Mouse (Mus musculus): Measurements from ENCODE around the gene Rfng. TPM values are rescaled to one million over a fixed set of nuclear protein-coding genes. Genes with fewer than 3 reads are reported as not detected.

Gene Rfng
- polyA plus RNA-seq, 1 experiment from 2014 or later = 11.5 TPM

GRCm38 (mm10) chr11:120824787-120825288 is 40.8 kb upstream of the Rfng start:
- no peaks in the 10 kb centered on the region for H3K9me3 ChIP-seq (replicated peaks; ENCODE audit: control insufficient read depth, low read length)
- H3K36me3 ChIP-seq (ENCODE audit: control insufficient read depth, insufficient read depth) = peaks cover 4% of the 10 kb centered on the region
- no peak for ATAC-seq (ENCODE audit: low read depth)
- H3K4me3 ChIP-seq (ENCODE audit: low read depth, low read length) = peak overlapping the region; percentile 75
- peaks cover 31% of the 10 kb centered on the region for H3K4me1 ChIP-seq (ENCODE audit: control insufficient read depth, low read depth, low read length)
- H3K27ac ChIP-seq (ENCODE audit: low read length) = peak overlapping the region; percentile 70
- H3K4me2 ChIP-seq (ENCODE audit: low read depth, low read length) = peak overlapping the region; percentile 99
- no peaks in the 10 kb centered on the region for H3K27me3 ChIP-seq (ENCODE audit: control insufficient read depth, insufficient read depth, low read depth, low read length)
- peak overlapping the region; percentile 82 for H3K9ac ChIP-seq (ENCODE audit: low read depth, low read length)
- under 1% methylated on average over 21 of the region's 21 CpGs for WGBS (ENCODE audit: insufficient replicate concordance)

- peak within 1 kb of the TSS; percentile 82 for H3K9ac ChIP-seq (ENCODE audit: low read depth, low read length)
- H3K27me3 ChIP-seq (ENCODE audit: control insufficient read depth, insufficient read depth, low read depth, low read length) = no peaks in the 10 kb centered on the region
- under 1% methylated on average over 102 of the region's 109 CpGs for WGBS (ENCODE audit: insufficient replicate concordance)
- peaks cover 10% of the 10 kb centered on the region for H3K36me3 ChIP-seq (ENCODE audit: control insufficient read depth, insufficient read depth)
- H3K4me2 ChIP-seq (ENCODE audit: low read depth, low read length) = peak within 1 kb of the TSS; percentile 99
- no peaks in the 10 kb centered on the region for H3K9me3 ChIP-seq (replicated peaks; ENCODE audit: control insufficient read depth, low read length)
- ATAC-seq (ENCODE audit: low read depth) = peak; percentile 86
- H3K27ac ChIP-seq (ENCODE audit: low read length) = peak within 1 kb of the TSS; percentile 83
- peaks cover 31% of the 10 kb centered on the region for H3K4me1 ChIP-seq (ENCODE audit: control insufficient read depth, low read depth, low read length)
- peak within 1 kb of the TSS; percentile 75 for H3K4me3 ChIP-seq (ENCODE audit: low read depth, low read length)
These were observed 40.2 kb upstream of the Rfng start, which contains the start of gene Fasn for GRCm38 (mm10) chr11:120823956-120824786. Gene Fasn, minus strand, starts transcription at chr11:120824547.

DNA sequence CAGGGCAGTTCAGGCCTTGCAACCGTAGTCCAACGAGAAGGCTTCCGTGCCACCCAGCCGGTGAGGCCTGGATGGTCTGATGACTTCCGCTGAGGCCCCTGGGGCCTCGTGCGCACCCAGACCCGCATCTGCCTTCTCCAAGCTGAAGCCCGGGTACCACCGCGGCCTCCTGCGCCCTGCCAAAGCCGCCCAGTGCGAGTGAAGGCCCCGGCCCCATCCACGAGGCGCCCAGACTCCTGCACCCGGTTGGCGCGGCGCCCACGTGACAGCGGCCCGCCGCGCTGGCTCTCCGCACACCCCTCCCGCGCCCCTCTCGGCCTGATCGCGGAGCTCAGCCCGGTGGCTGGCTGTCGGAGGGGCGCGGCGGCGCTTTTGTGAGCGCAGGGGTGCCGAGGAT is 39.5 kb upstream of the Rfng start:
- Histone ChIP-seq H3K9ac (ENCODE audit: low read depth, low read length) (peak overlapping the region; percentile 82), H3K27ac (ENCODE audit: low read length) (peak overlapping the region; percentile 83), H3K4me3 (ENCODE audit: low read depth, low read length) (peak overlapping the region; percentile 75), H3K36me3 (ENCODE audit: control insufficient read depth, insufficient read depth) (peaks cover 15% of the 10 kb centered on the region), H3K27me3 (ENCODE audit: control insufficient read depth, insufficient read depth, low read depth, low read length) (no peaks in the 10 kb centered on the region), H3K4me2 (ENCODE audit: low read depth, low read length) (peak overlapping the region; percentile 99), H3K9me3 (replicated peaks; ENCODE audit: control insufficient read depth, low read length) (no peaks in the 10 kb centered on the region), H3K4me1 (ENCODE audit: control insufficient read depth, low read depth, low read length) (peaks cover 31% of the 10 kb centered on the region)
- WGBS (ENCODE audit: insufficient replicate concordance) = 0% methylated on average over 40 of the region's 40 CpGs
- ATAC-seq (ENCODE audit: low read depth) = peak; percentile 35

DNA sequence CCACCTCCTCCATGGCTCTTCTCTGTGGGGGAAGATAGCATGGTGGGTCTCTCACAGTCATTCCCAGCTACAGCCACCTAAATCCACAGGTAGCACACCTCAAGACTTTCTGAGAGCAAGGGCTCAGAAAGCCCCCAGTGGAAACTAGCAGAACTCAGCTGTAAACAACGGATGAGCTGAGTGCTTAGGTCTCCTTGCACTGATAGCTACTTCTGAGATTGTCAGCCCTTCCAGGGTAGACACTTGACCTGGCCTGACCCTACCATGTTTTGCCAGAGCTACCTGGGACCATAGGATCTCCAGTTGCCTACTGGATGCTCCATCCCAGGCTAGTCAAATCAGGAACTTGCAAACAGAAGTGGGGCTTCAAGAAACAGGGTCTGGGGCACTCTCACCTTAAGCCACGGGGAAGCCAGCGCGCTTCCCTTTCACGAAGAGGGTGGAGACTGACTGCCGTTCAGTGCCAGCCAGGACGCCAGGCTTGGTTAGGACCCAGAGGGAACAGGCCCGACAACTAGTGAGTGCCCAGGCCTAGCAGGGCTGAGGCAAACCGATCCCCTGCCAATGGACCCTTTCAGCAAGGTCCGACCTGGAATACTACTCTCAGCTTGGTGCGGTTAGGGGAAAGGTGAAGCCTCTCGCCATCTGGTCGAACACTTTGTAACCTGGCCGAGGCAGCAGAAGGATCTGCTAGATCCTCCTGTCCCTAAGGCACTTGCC is 39.0 kb upstream of the Rfng start:
- Histone ChIP-seq H3K27me3 (ENCODE audit: control insufficient read depth, insufficient read depth, low read depth, low read length) (no peaks in the 10 kb centered on the region), H3K4me1 (ENCODE audit: control insufficient read depth, low read depth, low read length) (peaks cover 31% of the 10 kb centered on the region)

GRCm38 (mm10) chr11:120822321-120822720 is 38.3 kb upstream of the Rfng start:
- Histone ChIP-seq H3K4me2 (ENCODE audit: low read depth, low read length) (peak overlapping the region; percentile 99), H3K36me3 (ENCODE audit: control insufficient read depth, insufficient read depth) (peaks cover 19% of the 10 kb centered on the region)

More for the DNA sequence above, 39.0 kb upstream of the Rfng start:
- no peak for ATAC-seq (ENCODE audit: low read depth)
- Histone ChIP-seq H3K4me2 (ENCODE audit: low read depth, low read length) (peak overlapping the region; percentile 99), H3K27ac (ENCODE audit: low read length) (peak overlapping the region; percentile 83; the same call in 1 of the 2 replicates), H3K9me3 (replicated peaks; ENCODE audit: control insufficient read depth, low read length) (no peaks in the 10 kb centered on the region), H3K4me3 (ENCODE audit: low read depth, low read length) (peak overlapping the region; percentile 75), H3K9ac (ENCODE audit: low read depth, low read length) (peak overlapping the region; percentile 82), H3K36me3 (ENCODE audit: control insufficient read depth, insufficient read depth) (peaks cover 19% of the 10 kb centered on the region)
- WGBS (ENCODE audit: insufficient replicate concordance) = 1% methylated on average over 14 of the region's 14 CpGs

DNA sequence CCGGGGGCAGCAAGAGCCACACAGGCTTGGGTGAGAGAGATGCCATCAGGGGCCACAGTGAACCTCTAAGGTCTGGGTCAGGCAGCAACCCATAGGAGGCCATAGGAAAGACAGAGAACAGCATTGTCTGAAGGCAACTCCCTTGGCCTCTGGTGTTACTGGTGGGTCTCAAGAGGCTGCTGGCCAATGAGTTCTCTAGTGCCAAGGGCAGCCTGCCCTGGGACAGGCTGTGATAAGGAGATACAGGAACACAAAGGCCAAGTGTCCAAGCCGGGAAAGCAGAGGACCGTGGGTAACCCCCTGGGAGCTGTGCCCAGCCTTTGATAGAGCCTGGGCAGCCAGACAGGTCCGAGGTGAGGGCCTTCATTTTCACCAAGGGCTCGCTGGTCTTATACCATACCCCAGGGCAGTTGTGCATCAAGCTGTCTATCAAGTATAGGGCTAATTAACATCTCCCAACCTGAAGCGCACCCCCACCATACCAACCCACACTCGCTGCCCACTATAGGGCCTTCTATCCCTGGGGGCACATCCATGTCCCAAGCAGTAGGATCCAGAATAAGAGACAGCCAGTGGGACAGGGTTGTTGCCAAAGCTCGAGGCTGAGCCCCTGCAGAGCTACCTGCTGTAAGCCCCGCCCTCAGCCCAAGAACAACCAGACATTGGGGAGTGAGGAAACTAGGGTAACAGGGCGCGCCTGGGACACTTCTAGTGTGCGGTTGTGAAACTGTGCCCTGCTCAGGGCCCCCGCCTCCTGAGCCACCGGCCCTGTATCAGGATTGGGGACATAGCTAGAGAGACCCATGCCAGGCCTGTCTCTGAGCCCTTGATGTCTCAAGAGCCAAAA is 37.3 kb upstream of the Rfng start:
- H3K9ac ChIP-seq (ENCODE audit: low read depth, low read length) = no peak overlapping the region
- peak overlapping the region; percentile 75 for H3K4me3 ChIP-seq (ENCODE audit: low read depth, low read length)
- peak overlapping the region; percentile 99 for H3K4me2 ChIP-seq (ENCODE audit: low read depth, low read length)
- ATAC-seq (ENCODE audit: low read depth) = no peak
- WGBS (ENCODE audit: insufficient replicate concordance) = 67% methylated on average over 14 of the region's 14 CpGs
- H3K36me3 ChIP-seq (ENCODE audit: control insufficient read depth, insufficient read depth) = peaks cover 30% of the 10 kb centered on the region
- H3K4me1 ChIP-seq (ENCODE audit: control insufficient read depth, low read depth, low read length) = peaks cover 31% of the 10 kb centered on the region
- H3K9me3 ChIP-seq (replicated peaks; ENCODE audit: control insufficient read depth, low read length) = no peaks in the 10 kb centered on the region
- no peak overlapping the region for H3K27ac ChIP-seq (ENCODE audit: low read length)
- no peaks in the 10 kb centered on the region for H3K27me3 ChIP-seq (ENCODE audit: control insufficient read depth, insufficient read depth, low read depth, low read length)

More at GRCm38 (mm10) chr11:120822321-120822720, 38.3 kb upstream of the Rfng start:
- no peak for ATAC-seq (ENCODE audit: low read depth)
- WGBS (ENCODE audit: insufficient replicate concordance) = 30% methylated on average over 4 of the region's 4 CpGs
- no peaks in the 10 kb centered on the region for H3K27me3 ChIP-seq (ENCODE audit: control insufficient read depth, insufficient read depth, low read depth, low read length)
- H3K9ac ChIP-seq (ENCODE audit: low read depth, low read length) = peak overlapping the region; percentile 17; the same call in 1 of the 2 replicates
- H3K9me3 ChIP-seq (replicated peaks; ENCODE audit: control insufficient read depth, low read length) = no peaks in the 10 kb centered on the region
- H3K4me3 ChIP-seq (ENCODE audit: low read depth, low read length) = peak overlapping the region; percentile 75
- no peak overlapping the region for H3K27ac ChIP-seq (ENCODE audit: low read length)
- H3K4me1 ChIP-seq (ENCODE audit: control insufficient read depth, low read depth, low read length) = peaks cover 31% of the 10 kb centered on the region

DNA sequence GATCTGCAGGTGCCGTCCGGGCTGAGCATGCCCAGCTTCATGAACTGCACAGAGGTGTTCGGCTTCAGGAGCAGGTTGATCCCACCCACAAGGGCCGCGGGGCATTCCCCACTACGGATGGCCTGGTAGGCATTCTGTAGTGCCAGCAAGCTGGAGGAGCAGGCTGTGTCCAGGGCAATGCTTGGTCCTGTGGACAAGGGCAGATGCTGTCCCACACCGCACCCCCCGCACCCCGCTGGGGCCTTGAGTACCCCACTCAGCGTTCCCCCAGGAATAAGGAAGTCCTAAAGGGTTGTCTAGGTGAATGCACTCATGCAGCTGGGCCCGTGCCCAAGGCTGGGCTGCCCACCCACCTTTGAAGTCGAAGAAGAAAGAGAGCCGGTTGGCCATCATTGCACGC is 36.5 kb upstream of the Rfng start:
- Histone ChIP-seq H3K9me3 (replicated peaks; ENCODE audit: control insufficient read depth, low read length) (no peaks in the 10 kb centered on the region), H3K4me3 (ENCODE audit: low read depth, low read length) (no peak overlapping the region), H3K9ac (ENCODE audit: low read depth, low read length) (no peak overlapping the region), H3K4me1 (ENCODE audit: control insufficient read depth, low read depth, low read length) (peaks cover 30% of the 10 kb centered on the region), H3K4me2 (ENCODE audit: low read depth, low read length) (no peak overlapping the region), H3K36me3 (ENCODE audit: control insufficient read depth, insufficient read depth) (peaks cover 36% of the 10 kb centered on the region), H3K27ac (ENCODE audit: low read length) (no peak overlapping the region), H3K27me3 (ENCODE audit: control insufficient read depth, insufficient read depth, low read depth, low read length) (no peaks in the 10 kb centered on the region)
- ATAC-seq (ENCODE audit: low read depth) = no peak
- 84% methylated on average over 14 of the region's 14 CpGs for WGBS (ENCODE audit: insufficient replicate concordance)

DNA sequence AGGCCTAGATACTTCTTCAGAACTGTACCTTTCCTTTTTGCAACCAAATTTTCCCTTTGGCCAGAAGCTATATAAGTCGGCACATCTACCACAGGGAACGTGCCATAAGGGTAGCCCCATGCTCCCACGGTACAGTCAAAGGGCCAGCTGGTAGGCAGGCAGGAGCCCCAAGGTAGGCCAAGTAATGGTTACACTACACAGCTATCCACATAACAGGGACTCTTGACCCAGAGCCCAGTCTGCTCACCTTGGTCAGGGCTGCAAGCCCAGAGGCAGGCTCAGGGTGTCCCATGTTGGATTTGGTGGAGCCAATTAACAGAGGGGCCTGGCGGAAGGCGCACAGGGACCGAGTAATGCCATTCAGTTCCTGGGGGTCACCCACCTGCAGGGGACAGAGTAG is 35.5 kb upstream of the Rfng start:
- H3K9me3 ChIP-seq (replicated peaks; ENCODE audit: control insufficient read depth, low read length) = no peaks in the 10 kb centered on the region
- H3K4me2 ChIP-seq (ENCODE audit: low read depth, low read length) = no peak overlapping the region

More for the DNA sequence above, 35.5 kb upstream of the Rfng start:
- Histone ChIP-seq H3K4me1 (ENCODE audit: control insufficient read depth, low read depth, low read length) (peaks cover 20% of the 10 kb centered on the region), H3K36me3 (ENCODE audit: control insufficient read depth, insufficient read depth) (peaks cover 46% of the 10 kb centered on the region), H3K27me3 (ENCODE audit: control insufficient read depth, insufficient read depth, low read depth, low read length) (no peaks in the 10 kb centered on the region), H3K27ac (ENCODE audit: low read length) (no peak overlapping the region), H3K4me3 (ENCODE audit: low read depth, low read length) (no peak overlapping the region), H3K9ac (ENCODE audit: low read depth, low read length) (no peak overlapping the region)
- ATAC-seq (ENCODE audit: low read depth) = no peak
- WGBS (ENCODE audit: insufficient replicate concordance) = 83% methylated on average over 6 of the region's 6 CpGs
